Mouse (Mus musculus): Measurements from ENCODE around the gene Yeats2. TPM values are rescaled to one million over a fixed set of nuclear protein-coding genes. Genes with fewer than 3 reads are reported as not detected.

Yeats2 gene
- total RNA-seq, 2 experiments from 2014 or later: 5.7 to 6.9 TPM

DNA sequence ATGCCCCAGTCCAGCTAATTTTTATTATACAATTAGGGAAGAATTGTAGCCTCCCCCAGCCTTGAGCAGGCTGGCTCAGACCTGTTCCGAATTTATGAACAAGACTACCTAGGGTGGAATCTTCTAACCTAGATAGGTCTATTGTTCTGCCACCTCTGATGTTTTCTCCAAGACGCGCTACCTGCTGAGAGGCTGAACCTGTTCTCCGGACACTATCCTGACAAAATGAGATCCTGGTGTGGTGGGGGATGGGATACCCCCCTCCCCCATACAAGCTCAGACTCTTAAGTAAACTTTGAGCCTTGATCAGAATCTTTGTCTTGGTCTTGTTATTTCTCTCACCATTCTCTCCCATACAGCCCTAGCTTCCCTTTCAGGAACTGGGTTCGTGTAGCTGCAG lies 117.1 kb downstream of the Yeats2 start:
- H3K4me3 ChIP-seq: no peak overlapping the region
- H3K27ac ChIP-seq: no peak overlapping the region
- DNase-seq: no peak
- intact Hi-C loops (cut with DNase I): no loop called here
- TF ChIP-seq CTCF (IDR thresholded peaks at IDR 0.05): no peak

- H3K27ac ChIP-seq: no peak overlapping the region
- intact Hi-C loops (cut with DNase I): no loop called here
These were observed 124.2 kb downstream of the Yeats2 start for GRCm38 (mm10) chr16:20265089-20265488.

GRCm38 (mm10) chr16:20271339-20271738 lies 130.5 kb downstream of the Yeats2 start:
- Histone ChIP-seq H3K4me3 (no peak overlapping the region), H3K27ac (no peak overlapping the region)
- no peak for DNase-seq
- TF ChIP-seq CTCF (IDR thresholded peaks at IDR 0.05): no peak
- intact Hi-C loops (cut with DNase I): no loop called here

More at GRCm38 (mm10) chr16:20265089-20265488, 124.2 kb downstream of the Yeats2 start:
- DNase-seq: no peak
- no peak overlapping the region for H3K4me3 ChIP-seq
- TF ChIP-seq CTCF (IDR thresholded peaks at IDR 0.05): no peak

DNA sequence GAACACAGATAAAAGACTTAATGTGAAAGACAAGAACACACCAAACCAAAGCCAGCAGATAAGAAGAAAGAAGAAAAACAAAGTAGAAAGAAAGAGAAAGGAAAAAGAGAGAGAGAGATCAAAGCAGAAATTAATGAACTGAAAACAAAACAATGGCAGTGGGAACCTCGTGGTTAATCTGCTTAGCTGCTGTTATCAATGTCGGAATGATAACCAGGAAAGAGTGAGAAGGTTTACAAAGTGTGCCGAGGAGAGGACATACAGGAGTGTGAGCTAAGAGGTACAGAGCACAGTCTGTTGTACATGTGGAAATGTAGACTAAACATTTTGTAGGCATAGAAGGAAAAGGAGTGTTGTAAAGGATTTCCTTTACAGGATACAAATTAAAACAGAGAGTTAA lies 132.1 kb downstream of the Yeats2 start:
- no peak for TF ChIP-seq CTCF (IDR thresholded peaks at IDR 0.05)

GRCm38 (mm10) chr16:20279395-20279794 lies 138.5 kb downstream of the Yeats2 start:
- H3K27ac ChIP-seq: peak overlapping the region; percentile 61
- intact Hi-C loops (cut with DNase I): loop anchor here (5.0 kb wide), 1 partner anchor 37 kb away; the partner anchor contains the start of gene Map6d1
- DNase-seq: peak; percentile 22
- TF ChIP-seq CTCF (IDR thresholded peaks at IDR 0.05): no peak
- no peak overlapping the region for H3K4me3 ChIP-seq

More for the DNA sequence above, 132.1 kb downstream of the Yeats2 start:
- DNase-seq: no peak
- Histone ChIP-seq H3K4me3 (no peak overlapping the region), H3K27ac (no peak overlapping the region)
- intact Hi-C loops (cut with DNase I): no loop called here

GRCm38 (mm10) chr16:20280238-20280637 lies 139.4 kb downstream of the Yeats2 start:
- no peak for DNase-seq
- TF ChIP-seq CTCF (IDR thresholded peaks at IDR 0.05): no peak
- Histone ChIP-seq H3K27ac (peak overlapping the region; percentile 61), H3K4me3 (no peak overlapping the region)
- intact Hi-C loops (cut with DNase I): no loop called here

Other genes with a start within 250 kb of the Yeats2 start
- 1 to 10 TPM in 1 of 2 experiments, under 1 TPM in 1; 0.64 to 1.1 TPM for gene Klhl6, start 158.0 kb upstream of the Yeats2 start, total RNA-seq (2021)
- 100 to 1,000 TPM; 178 to 187 TPM for gene Klhl24, start 43.5 kb upstream of the Yeats2 start, total RNA-seq (2021)
- under 1 TPM; 0.26 to 0.78 TPM for gene Map6d1, start 100.3 kb downstream of the Yeats2 start, total RNA-seq (2021)
- gene Parl, start 161.3 kb downstream of the Yeats2 start, total RNA-seq (2021): 10 to 100 TPM; 60.9 to 69.8 TPM
- 1 to 10 TPM in 1 of 2 experiments, under 1 TPM in 1; 0.18 to 1.0 TPM for gene Cyp2ab1, start 184.3 kb downstream of the Yeats2 start, total RNA-seq (2021)

Data from gastrocnemius, adult 2 months (tissue).